Mouse (Mus musculus) heart, embryonic 12.5 days (tissue): ENCODE results near the gene Uqcr10. TPM values are rescaled to one million over a fixed set of nuclear protein-coding genes. Genes with fewer than 3 reads are reported as not detected.

Source experiments
- polyA plus RNA-seq: library from polyadenylated mRNA; unstranded; fragments of >200 nt; fragmentation: Nextera tagmentation; extraction: Ambion mirVana; gene quantifications from 2 replicates; pipeline ENCODE4 v1.2.1, GENCODE M21; 2016

Uqcr10 gene
- polyA plus RNA-seq, 1 experiment from 2014 or later, result 1,621 TPM

Other genes starting within 250 kb of the Uqcr10 start
- gene Mtmr3, start 109.5 kb downstream of the Uqcr10 start, polyA plus RNA-seq, result 33.5 and 33.9 TPM in 2 replicates
- gene Gm11032, start 84.3 kb downstream of the Uqcr10 start, polyA plus RNA-seq, result not detected in 2 replicates
- gene Ascc2, start 66.6 kb downstream of the Uqcr10 start, polyA plus RNA-seq, result 28.0 and 29.6 TPM in 2 replicates
- 48.1 and 53.6 TPM in 2 replicates for gene Zmat5, start 336 bp upstream of the Uqcr10 start, polyA plus RNA-seq
- 0.15 and 0.18 TPM in 2 replicates for gene Cabp7, start 42.4 kb upstream of the Uqcr10 start, polyA plus RNA-seq
- 50.7 and 51.7 TPM in 2 replicates for gene Nf2, start 145.2 kb upstream of the Uqcr10 start, polyA plus RNA-seq
- 35.8 and 36.1 TPM in 2 replicates for gene Nipsnap1, start 169.6 kb upstream of the Uqcr10 start, polyA plus RNA-seq
- 28.8 and 29.6 TPM in 2 replicates for gene Thoc5, start 191.0 kb upstream of the Uqcr10 start, polyA plus RNA-seq
- 0.58 and 0.66 TPM in 2 replicates for gene Nefh, start 243.7 kb upstream of the Uqcr10 start, polyA plus RNA-seq